Mouse (Mus musculus): ENCODE measurements around the gene Sec22b. TPM values are rescaled to one million over a fixed set of nuclear protein-coding genes. Genes with fewer than 3 reads are reported as not detected.

Sec22b gene
- polyA plus RNA-seq, 1 experiment from 2014 or later, result 106 TPM

GRCm38 (mm10) chr3:97969019-97969418, 68.0 kb downstream of the Sec22b start:
- WGBS, result 71% methylated on average over 1 of the region's 1 CpGs
- Histone ChIP-seq H3K27me3 (no peaks in the 10 kb centered on the region), H3K36me3 (no peaks in the 10 kb centered on the region), H3K27ac (replicated peaks) (no peak overlapping the region), H3K4me1 (replicated peaks) (peaks cover 13% of the 10 kb centered on the region; the same call in 1 of the 2 replicates), H3K4me2 (no peak overlapping the region), H3K4me3 (no peak overlapping the region), H3K9me3 (no peaks in the 10 kb centered on the region), H3K9ac (no peak overlapping the region)
- ATAC-seq (ENCODE audit: low read depth), result no peak

GRCm38 (mm10) chr3:97971117-97971516, 70.1 kb downstream of the Sec22b start:
- no peak for ATAC-seq (ENCODE audit: low read depth)
- Histone ChIP-seq H3K9me3 (no peaks in the 10 kb centered on the region), H3K9ac (0 out of 2 replicates have a peak overlapping the region, but pooled peaks have one; percentile 12), H3K4me3 (no peak overlapping the region), H3K36me3 (no peaks in the 10 kb centered on the region), H3K27me3 (no peaks in the 10 kb centered on the region), H3K27ac (replicated peaks) (no peak overlapping the region), H3K4me1 (replicated peaks) (peaks cover 13% of the 10 kb centered on the region; the same call in 1 of the 2 replicates), H3K4me2 (no peak overlapping the region)
- WGBS, result 14% methylated on average over 7 of the region's 7 CpGs

GRCm38 (mm10) chr3:97972200-97972599, 71.2 kb downstream of the Sec22b start:
- no peaks in the 10 kb centered on the region for H3K9me3 ChIP-seq
- 66% methylated on average over 5 of the region's 5 CpGs for whole genome bisulfite sequencing

GRCm38 (mm10) chr3:97972707-97973106, 71.7 kb downstream of the Sec22b start:
- no peak overlapping the region for H3K27ac ChIP-seq (replicated peaks)
- no peaks in the 10 kb centered on the region for H3K27me3 ChIP-seq
- no peaks in the 10 kb centered on the region for H3K9me3 ChIP-seq
- H3K36me3 ChIP-seq, result no peaks in the 10 kb centered on the region
- H3K4me2 ChIP-seq, result no peak overlapping the region
- WGBS, result 78% methylated on average over 4 of the region's 4 CpGs
- H3K4me3 ChIP-seq, result no peak overlapping the region
- peaks cover 13% of the 10 kb centered on the region; the same call in 1 of the 2 replicates for H3K4me1 ChIP-seq (replicated peaks)
- no peak for ATAC-seq (ENCODE audit: low read depth)
- no peak overlapping the region for H3K9ac ChIP-seq

More at GRCm38 (mm10) chr3:97972200-97972599, 71.2 kb downstream of the Sec22b start:
- H3K4me3 ChIP-seq, result no peak overlapping the region
- H3K27me3 ChIP-seq, result no peaks in the 10 kb centered on the region
- no peak for ATAC-seq (ENCODE audit: low read depth)
- H3K36me3 ChIP-seq, result no peaks in the 10 kb centered on the region
- H3K9ac ChIP-seq, result no peak overlapping the region
- H3K4me2 ChIP-seq, result no peak overlapping the region
- H3K27ac ChIP-seq (replicated peaks), result no peak overlapping the region
- peaks cover 13% of the 10 kb centered on the region; the same call in 1 of the 2 replicates for H3K4me1 ChIP-seq (replicated peaks)

Other genes with a start within 250 kb of the Sec22b start
- gene Prkab2, start 243.0 kb upstream of the Sec22b start, polyA plus RNA-seq (2015; fragmentation: Nextera tagmentation; extraction: Ambion mirVana), result 11.6 and 11.9 TPM in 2 replicates
- not detected in 2 replicates for gene Gm17651, start 226.5 kb upstream of the Sec22b start, polyA plus RNA-seq (2015; fragmentation: Nextera tagmentation; extraction: Ambion mirVana)
- 62.7 and 66.6 TPM in 2 replicates for gene Pde4dip, start 12.5 kb upstream of the Sec22b start, polyA plus RNA-seq (2015; fragmentation: Nextera tagmentation; extraction: Ambion mirVana)
- 11.2 and 14.1 TPM in 2 replicates for gene Notch2, start 112.3 kb downstream of the Sec22b start, polyA plus RNA-seq (2015; fragmentation: Nextera tagmentation; extraction: Ambion mirVana)

Measured in neural tube, embryonic 13.5 days (tissue).